Mouse (Mus musculus): Measurements from ENCODE around the gene Arg2. TPM values are rescaled to one million over a fixed set of nuclear protein-coding genes. Genes with fewer than 3 reads are reported as not detected.
A peak's percentile ranks its signal among the peaks of the same experiment; 100 is the strongest.

The Arg2 gene
- polyA plus RNA-seq (2011; ENCODE audit: insufficient read depth, insufficient read length, low replicate concordance, missing spikeins): 3.0 and 14.9 TPM in 2 replicates

DNA sequence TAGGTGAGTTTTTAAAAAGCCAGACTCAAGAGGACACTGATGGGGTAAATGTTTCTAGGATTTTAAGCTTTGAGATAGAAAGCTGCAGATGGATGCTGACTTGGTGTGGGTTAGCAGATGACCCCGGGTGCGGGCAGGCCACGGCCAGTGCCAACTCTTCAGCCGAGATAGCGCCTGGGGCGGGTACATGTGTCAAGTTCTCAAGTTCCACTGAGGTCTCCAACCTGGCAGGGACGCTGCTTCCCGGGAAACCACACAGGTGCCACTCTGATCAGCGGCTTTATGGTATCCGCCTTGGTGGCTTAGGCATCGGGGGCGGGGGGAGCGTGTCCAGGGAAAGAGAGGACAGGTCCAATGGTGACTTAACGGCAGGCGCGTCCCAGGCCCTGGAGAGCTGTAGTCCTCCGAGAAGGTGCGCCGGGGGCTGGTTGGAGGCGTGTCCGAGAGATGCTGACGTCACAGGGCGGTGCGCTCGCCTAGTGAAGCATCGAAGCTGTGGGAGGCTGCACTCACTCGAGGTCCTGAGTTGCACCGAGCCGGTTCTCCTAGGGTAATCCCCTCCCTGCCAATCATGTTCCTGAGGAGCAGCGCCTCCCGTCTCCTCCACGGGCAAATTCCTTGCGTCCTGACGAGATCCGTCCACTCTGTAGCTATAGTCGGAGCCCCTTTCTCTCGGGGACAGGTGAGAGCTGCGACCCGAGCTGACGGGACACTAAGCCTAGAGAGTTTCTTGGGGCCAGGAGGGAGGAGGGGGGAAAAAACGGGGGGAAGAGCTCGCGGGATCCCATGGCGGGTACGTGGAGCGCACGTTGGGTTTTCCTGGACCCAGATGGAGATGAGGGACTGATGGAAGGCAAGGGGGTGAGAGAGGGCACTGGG lies at the start of gene Arg2:
Gene Arg2, plus strand, starts transcription at position 479 of the 879 bp plus-strand sequence.
- 1% methylated on average over 47 of the region's 47 CpGs for WGBS
- TF ChIP-seq CTCF (IDR thresholded peaks at IDR 0.05; ENCODE audit: control insufficient read depth, insufficient read depth, low read length) (no peak), POLR2A (IDR thresholded peaks at IDR 0.05; ENCODE audit: borderline replicate concordance, control insufficient read depth, low read depth, low read length) (peak; percentile 18; the same call in 1 of the 2 replicates)
- H3K4me1 ChIP-seq (ENCODE audit: control insufficient read depth, insufficient read depth, low read length): no peaks in the 10 kb centered on the region; the same call in 1 of the 2 replicates
- peak within 1 kb of the TSS; percentile 2 for H3K27ac ChIP-seq (ENCODE audit: control insufficient read depth, insufficient read depth, low read depth, low read length, poor library complexity)
- H3K4me3 ChIP-seq (replicated peaks; ENCODE audit: control insufficient read depth, low read depth, low read length): peak within 1 kb of the TSS; percentile 66

DNA sequence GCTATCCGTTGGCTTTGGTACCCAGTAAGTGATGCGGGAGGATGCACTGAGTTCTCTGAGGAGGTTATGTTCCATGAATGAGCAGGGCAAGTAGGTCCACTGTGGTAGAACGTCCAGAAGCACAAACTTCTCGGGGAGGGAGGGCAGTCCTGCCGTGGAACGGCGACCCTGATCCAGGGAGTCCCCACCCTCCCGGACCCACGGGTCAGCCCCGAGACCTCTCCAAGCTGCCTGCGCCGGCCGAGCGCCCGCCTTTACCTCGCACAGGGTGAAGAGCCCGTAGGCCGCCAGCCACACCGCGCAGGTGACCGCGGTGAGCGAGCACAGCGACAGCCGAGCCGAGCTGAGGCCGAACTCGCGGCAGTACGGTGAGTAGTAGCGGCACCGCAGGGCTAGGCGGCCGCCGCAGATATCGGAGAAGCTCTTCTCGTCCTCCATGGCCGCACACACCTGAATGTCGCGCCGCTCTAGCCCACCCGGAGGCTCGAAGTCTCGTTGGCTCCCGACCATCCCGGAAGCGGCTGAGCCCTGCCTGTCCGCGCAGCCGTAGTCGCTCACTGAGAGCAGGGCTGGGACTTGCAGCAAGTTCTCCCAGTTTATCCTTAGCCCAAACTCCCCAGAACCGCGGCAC lies 41.3 kb upstream of the Arg2 start, which contains the start of gene Pigh:
Gene Pigh, minus strand, starts transcription at position 470 of the 631 bp plus-strand sequence.
- TF ChIP-seq POLR2A (IDR thresholded peaks at IDR 0.05; ENCODE audit: borderline replicate concordance, control insufficient read depth, low read depth, low read length): peak; percentile 80; the same call in 1 of the 2 replicates
- TF ChIP-seq CTCF (IDR thresholded peaks at IDR 0.05; ENCODE audit: control insufficient read depth, insufficient read depth, low read length): 0 out of 2 replicates have a peak, but pooled peaks have one; percentile 3
- H3K27ac ChIP-seq (ENCODE audit: control insufficient read depth, insufficient read depth, low read depth, low read length, poor library complexity): peak within 1 kb of the TSS; percentile 30; the same call in 1 of the 2 replicates
- under 1% methylated on average over 50 of the region's 53 CpGs for whole genome bisulfite sequencing
- peaks cover 2% of the 10 kb centered on the region for H3K4me1 ChIP-seq (ENCODE audit: control insufficient read depth, insufficient read depth, low read length)
- peak within 1 kb of the TSS; percentile 83 for H3K4me3 ChIP-seq (replicated peaks; ENCODE audit: control insufficient read depth, low read depth, low read length)

DNA sequence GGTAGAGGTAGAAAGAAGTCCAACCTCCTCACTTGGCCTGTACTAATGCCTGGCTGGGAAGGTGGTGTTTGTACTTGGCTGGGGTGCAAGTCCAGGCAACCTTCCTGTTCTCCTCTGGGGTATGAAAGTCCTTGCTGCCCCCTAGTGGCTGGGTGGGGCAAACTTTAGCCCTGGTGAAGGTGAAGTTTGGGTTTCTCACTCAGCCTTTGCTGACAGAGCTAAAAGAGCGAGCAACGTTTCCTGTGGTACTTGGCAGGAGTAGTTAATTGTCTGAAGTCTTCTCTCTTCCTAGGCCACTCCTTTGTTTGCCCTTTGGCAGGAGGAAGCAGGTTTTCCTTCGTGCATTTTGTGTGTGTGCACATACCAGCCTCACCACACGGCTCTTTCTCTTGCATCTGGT lies 38.0 kb upstream of the Arg2 start:
- Histone ChIP-seq H3K4me1 (ENCODE audit: control insufficient read depth, insufficient read depth, low read length) (peaks cover 2% of the 10 kb centered on the region), H3K27ac (ENCODE audit: control insufficient read depth, insufficient read depth, low read depth, low read length, poor library complexity) (no peak overlapping the region), H3K4me3 (replicated peaks; ENCODE audit: control insufficient read depth, low read depth, low read length) (no peak overlapping the region)
- TF ChIP-seq CTCF (IDR thresholded peaks at IDR 0.05; ENCODE audit: control insufficient read depth, insufficient read depth, low read length) (peak; percentile 89), POLR2A (IDR thresholded peaks at IDR 0.05; ENCODE audit: borderline replicate concordance, control insufficient read depth, low read depth, low read length) (no peak)
- 8% methylated on average over 4 of the region's 4 CpGs for WGBS

DNA sequence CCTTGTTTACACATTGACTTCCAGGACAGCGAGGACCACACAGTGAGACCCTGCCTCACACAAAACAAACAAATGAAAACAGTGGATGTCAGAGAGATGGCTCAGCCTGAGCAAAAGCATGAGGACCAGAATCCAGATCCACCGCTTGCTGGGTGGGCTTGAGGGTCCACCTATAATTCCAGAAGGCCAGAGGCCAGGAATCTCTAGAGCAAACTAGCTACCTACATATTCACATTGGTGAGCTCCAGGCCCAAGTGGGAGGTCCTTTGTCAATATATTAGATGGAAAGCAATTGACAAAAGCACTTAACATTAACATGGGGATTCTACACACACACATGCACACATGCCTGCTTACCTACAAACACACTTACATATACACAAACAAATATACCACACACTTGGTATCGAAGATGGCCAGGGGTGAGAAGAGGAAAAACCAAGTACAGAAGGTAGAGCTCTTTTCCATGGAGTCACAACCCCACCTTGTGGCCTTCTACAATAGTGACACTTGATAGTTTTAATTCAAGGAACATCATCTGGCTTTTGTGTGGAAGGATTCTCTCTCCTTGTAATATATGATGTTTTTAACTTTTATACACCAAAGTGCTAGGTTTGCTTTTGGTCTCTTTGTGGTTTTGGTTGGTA lies 33.3 kb upstream of the Arg2 start:
- TF ChIP-seq CTCF (IDR thresholded peaks at IDR 0.05; ENCODE audit: control insufficient read depth, insufficient read depth, low read length) (peak; percentile 32; the same call in 1 of the 2 replicates), POLR2A (IDR thresholded peaks at IDR 0.05; ENCODE audit: borderline replicate concordance, control insufficient read depth, low read depth, low read length) (no peak)
- H3K27ac ChIP-seq (ENCODE audit: control insufficient read depth, insufficient read depth, low read depth, low read length, poor library complexity): no peak overlapping the region
- no peaks in the 10 kb centered on the region for H3K4me1 ChIP-seq (ENCODE audit: control insufficient read depth, insufficient read depth, low read length)
- WGBS: 51% methylated on average over 3 of the region's 3 CpGs
- no peak overlapping the region for H3K4me3 ChIP-seq (replicated peaks; ENCODE audit: control insufficient read depth, low read depth, low read length)

DNA sequence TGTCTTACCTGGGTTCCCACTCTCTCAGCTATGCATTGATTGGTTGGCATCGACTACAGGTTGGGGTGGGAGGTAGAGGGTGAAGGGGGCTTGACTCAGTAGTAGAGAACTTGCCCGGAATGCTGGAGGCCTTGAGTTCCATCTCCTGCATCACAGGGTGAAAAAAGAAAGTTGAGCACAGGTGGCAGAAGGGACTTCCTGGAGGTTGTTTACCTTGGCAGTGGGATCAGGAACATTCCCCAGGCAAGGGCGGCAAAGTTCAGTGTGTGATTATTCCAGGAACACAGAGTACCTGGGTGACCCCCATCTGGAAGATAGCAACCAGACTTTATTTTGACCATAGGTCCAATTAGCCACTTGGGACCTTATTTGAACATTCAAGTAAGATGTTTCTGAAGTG lies 26.8 kb upstream of the Arg2 start:
- 81% methylated on average over 3 of the region's 3 CpGs for WGBS
- TF ChIP-seq POLR2A (IDR thresholded peaks at IDR 0.05; ENCODE audit: borderline replicate concordance, control insufficient read depth, low read depth, low read length) (no peak), CTCF (IDR thresholded peaks at IDR 0.05; ENCODE audit: control insufficient read depth, insufficient read depth, low read length) (no peak)
- H3K27ac ChIP-seq (ENCODE audit: control insufficient read depth, insufficient read depth, low read depth, low read length, poor library complexity): no peak overlapping the region
- no peak overlapping the region for H3K4me3 ChIP-seq (replicated peaks; ENCODE audit: control insufficient read depth, low read depth, low read length)
- H3K4me1 ChIP-seq (ENCODE audit: control insufficient read depth, insufficient read depth, low read length): no peaks in the 10 kb centered on the region

DNA sequence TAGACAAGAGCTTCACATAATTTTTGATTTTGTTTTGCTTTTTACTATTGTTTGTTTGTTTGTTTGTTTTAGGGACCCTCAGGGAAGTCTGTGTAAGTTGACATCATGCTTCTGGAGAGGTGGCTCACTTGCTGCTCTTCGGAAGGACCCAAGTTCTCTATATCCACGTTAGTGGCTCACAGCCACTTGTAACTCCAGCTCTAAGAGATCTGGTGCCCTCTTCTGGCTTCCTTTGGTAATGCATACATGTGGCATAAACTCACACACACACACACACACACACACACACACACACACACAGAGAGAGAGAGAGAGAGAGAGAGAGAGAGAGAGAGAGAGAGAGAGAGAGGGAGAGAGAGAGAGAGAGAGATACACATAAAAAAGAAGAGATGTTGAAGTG lies 26.0 kb upstream of the Arg2 start:
- H3K27ac ChIP-seq (ENCODE audit: control insufficient read depth, insufficient read depth, low read depth, low read length, poor library complexity): no peak overlapping the region
- no peak overlapping the region for H3K4me3 ChIP-seq (replicated peaks; ENCODE audit: control insufficient read depth, low read depth, low read length)
- whole genome bisulfite sequencing: 71% methylated on average over 2 of the region's 2 CpGs
- no peaks in the 10 kb centered on the region for H3K4me1 ChIP-seq (ENCODE audit: control insufficient read depth, insufficient read depth, low read length)
- no peak for TF ChIP-seq CTCF (IDR thresholded peaks at IDR 0.05; ENCODE audit: control insufficient read depth, insufficient read depth, low read length)
- TF ChIP-seq POLR2A (IDR thresholded peaks at IDR 0.05; ENCODE audit: borderline replicate concordance, control insufficient read depth, low read depth, low read length): no peak

DNA sequence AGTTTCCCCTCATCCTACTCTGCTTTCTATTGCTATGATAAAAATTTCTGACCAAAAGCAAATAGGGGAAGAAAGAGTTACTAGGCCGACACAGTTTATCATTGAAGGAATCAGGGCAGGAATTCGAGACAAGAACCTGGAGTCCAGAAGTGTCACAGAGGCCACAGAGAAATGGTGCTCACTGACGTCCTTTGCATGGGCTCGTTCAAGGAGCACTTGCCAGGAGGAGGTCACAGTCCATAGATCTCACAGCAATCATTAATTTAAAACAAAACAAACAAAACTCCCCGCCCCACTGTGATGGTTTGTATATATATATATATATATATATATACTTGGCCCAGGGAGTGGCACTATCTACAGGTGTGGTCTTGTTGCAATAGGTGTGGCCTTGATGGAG lies 25.3 kb upstream of the Arg2 start:
- Histone ChIP-seq H3K4me3 (replicated peaks; ENCODE audit: control insufficient read depth, low read depth, low read length) (no peak overlapping the region), H3K27ac (ENCODE audit: control insufficient read depth, insufficient read depth, low read depth, low read length, poor library complexity) (no peak overlapping the region), H3K4me1 (ENCODE audit: control insufficient read depth, insufficient read depth, low read length) (no peaks in the 10 kb centered on the region)
- no peak for TF ChIP-seq CTCF (IDR thresholded peaks at IDR 0.05; ENCODE audit: control insufficient read depth, insufficient read depth, low read length)
- TF ChIP-seq POLR2A (IDR thresholded peaks at IDR 0.05; ENCODE audit: borderline replicate concordance, control insufficient read depth, low read depth, low read length): no peak
- 80% methylated on average over 5 of the region's 5 CpGs for WGBS
